24 mouse cellular contexts compared by ENCODE assay signal in the genomic region with DNA sequence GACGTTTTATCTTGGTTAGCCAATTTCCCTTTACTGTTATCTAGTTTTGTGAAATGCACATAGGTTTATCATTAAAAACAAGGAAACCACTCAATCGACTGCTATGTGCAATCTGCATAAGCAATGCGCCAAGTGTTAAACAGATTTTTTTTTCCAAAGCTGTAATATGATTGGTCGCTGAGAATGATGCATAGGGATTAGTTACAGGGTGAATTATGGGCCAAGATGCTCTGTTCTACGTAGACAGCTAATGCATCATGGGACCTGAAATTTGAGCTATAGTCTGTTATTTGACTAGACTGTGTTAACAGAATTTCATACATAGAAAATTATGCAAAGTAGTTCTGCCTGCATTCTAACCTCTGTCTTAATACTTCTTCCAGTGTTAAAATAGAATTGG.
DNase-seq lines count a peak whose midpoint lies in the region; ATAC-seq lines count a peak whose summit lies in the region.
"Had no signal": no experiment of that assay in that cellular context is flagged by ENCODE, and none has a peak within 500 bp of the region (broad histone marks: within the 10 kb centered on the region; RNA-seq: fewer than 3 reads in every experiment).

No protein-coding gene starts in this region.

- no peak; the same call in 1 of the 2 replicates for ATAC-seq in hindbrain, embryonic 12.5 days (ENCODE audit: low FRiP score)
- no peak for ATAC-seq in hindbrain, embryonic 11.5 days (ENCODE audit: low FRiP score)
- ATAC-seq in forebrain, embryonic 16.5 days, result peak; percentile 74; the same call in 1 of the 2 replicates
- ATAC-seq in hindbrain, embryonic 16.5 days, result peak; percentile 34; the same call in 1 of the 2 replicates
- peak; percentile 73 for ATAC-seq in midbrain, embryonic 15.5 days (replicated peaks)
- ATAC-seq: activated CD4-positive, CD25-positive, alpha-beta regulatory T cell, adult 4 months; intestine, postnatal 0 days had no signal

- H3K4me2 ChIP-seq in hindbrain, embryonic 12.5 days (replicated peaks), result peak overlapping the region; percentile 3; the same call in 1 of the 2 replicates
- no peak overlapping the region for H3K4me2 ChIP-seq in hindbrain, embryonic 11.5 days (replicated peaks; ENCODE audit: low read depth, low read length)
- H3K4me2 ChIP-seq in forebrain, embryonic 16.5 days (ENCODE audit: low read length), result no peak overlapping the region
- H3K4me2 ChIP-seq in hindbrain, embryonic 16.5 days (ENCODE audit: low read length), result no peak overlapping the region
- H3K4me2 ChIP-seq in midbrain, embryonic 15.5 days, result peak overlapping the region; percentile 20
- H3K4me2 ChIP-seq: heart, embryonic 15.5 days; limb, embryonic 12.5 days; liver, embryonic 15.5 days; lung, embryonic 14.5 days had no signal

- H3K9ac ChIP-seq in hindbrain, embryonic 12.5 days, result no peak overlapping the region
- H3K9ac ChIP-seq in hindbrain, embryonic 11.5 days (ENCODE audit: low read depth, low read length), result no peak overlapping the region
- no peak overlapping the region for H3K9ac ChIP-seq in forebrain, embryonic 16.5 days (replicated peaks; ENCODE audit: low read depth, low read length)
- no peak overlapping the region for H3K9ac ChIP-seq in hindbrain, embryonic 16.5 days (ENCODE audit: low read depth, low read length)
- H3K9ac ChIP-seq in midbrain, embryonic 15.5 days, result no peak overlapping the region
- H3K9ac ChIP-seq: heart, embryonic 15.5 days; limb, embryonic 12.5 days; liver, embryonic 15.5 days; lung, embryonic 14.5 days had no signal

- DNase-seq in hindbrain, embryonic 11.5 days (ENCODE audit: low spot score), result no peak
- no peak for DNase-seq in testis, postnatal 14 days (ENCODE audit: low spot score)
- DNase-seq in adrenal gland, adult 2 months, result no peak
- no peak for DNase-seq in urinary bladder, postnatal 4 days (ENCODE audit: low spot score in 2 of 2)
- DNase-seq: adrenal gland, adult 8-10 months; B cell, adult 2 months; cerebellum, adult 11-12 months; gastrocnemius, postnatal 14 days; kidney, adult 9 months; kidney, postnatal 10 days; lung, embryonic 14.5 days; thymus, postnatal 4 days had no signal

- no peaks in the 10 kb centered on the region for H3K4me1 ChIP-seq in hindbrain, embryonic 12.5 days
- no peaks in the 10 kb centered on the region for H3K4me1 ChIP-seq in hindbrain, embryonic 11.5 days (replicated peaks; ENCODE audit: control insufficient read depth, insufficient read depth, low read length)
- no peaks in the 10 kb centered on the region for H3K4me1 ChIP-seq in forebrain, embryonic 16.5 days (replicated peaks; ENCODE audit: control insufficient read depth, insufficient read depth, low read length)
- H3K4me1 ChIP-seq in hindbrain, embryonic 16.5 days (ENCODE audit: control insufficient read depth, insufficient read depth, low read depth, low read length), result no peaks in the 10 kb centered on the region
- H3K4me1 ChIP-seq in midbrain, embryonic 15.5 days, result no peaks in the 10 kb centered on the region
- H3K4me1 ChIP-seq: heart, embryonic 10.5 days; heart, embryonic 15.5 days; limb, embryonic 12.5 days; liver, embryonic 15.5 days had no signal

- no peaks in the 10 kb centered on the region for H3K36me3 ChIP-seq in hindbrain, embryonic 12.5 days
- H3K36me3 ChIP-seq in hindbrain, embryonic 11.5 days (ENCODE audit: control insufficient read depth, insufficient read depth, low read length), result no peaks in the 10 kb centered on the region
- H3K36me3 ChIP-seq in forebrain, embryonic 16.5 days (ENCODE audit: control insufficient read depth, insufficient read depth), result no peaks in the 10 kb centered on the region
- no peaks in the 10 kb centered on the region for H3K36me3 ChIP-seq in hindbrain, embryonic 16.5 days (ENCODE audit: control insufficient read depth, insufficient read depth, low read length)
- H3K36me3 ChIP-seq in midbrain, embryonic 15.5 days (replicated peaks), result no peaks in the 10 kb centered on the region
- H3K36me3 ChIP-seq: heart, embryonic 10.5 days; heart, embryonic 15.5 days; limb, embryonic 12.5 days; liver, embryonic 15.5 days had no signal

- H3K27ac ChIP-seq in hindbrain, embryonic 12.5 days, result no peak overlapping the region
- H3K27ac ChIP-seq in hindbrain, embryonic 11.5 days (ENCODE audit: low read depth, low read length), result no peak overlapping the region
- no peak overlapping the region for H3K27ac ChIP-seq in forebrain, embryonic 16.5 days (ENCODE audit: low read length)
- no peak overlapping the region for H3K27ac ChIP-seq in hindbrain, embryonic 16.5 days (ENCODE audit: low read depth, low read length)
- no peak overlapping the region for H3K27ac ChIP-seq in midbrain, embryonic 15.5 days
- H3K27ac ChIP-seq: heart, embryonic 10.5 days; heart, embryonic 15.5 days; left cerebral cortex, adult 2 months; limb, embryonic 12.5 days; liver, embryonic 15.5 days had no signal

- no peaks in the 10 kb centered on the region for H3K27me3 ChIP-seq in hindbrain, embryonic 12.5 days
- no peaks in the 10 kb centered on the region for H3K27me3 ChIP-seq in hindbrain, embryonic 11.5 days (ENCODE audit: control insufficient read depth, insufficient read depth, low read length)
- no peaks in the 10 kb centered on the region for H3K27me3 ChIP-seq in forebrain, embryonic 16.5 days (replicated peaks; ENCODE audit: control insufficient read depth, insufficient read depth, low read length)
- H3K27me3 ChIP-seq in hindbrain, embryonic 16.5 days (replicated peaks; ENCODE audit: control insufficient read depth, insufficient read depth, low read length), result no peaks in the 10 kb centered on the region
- no peaks in the 10 kb centered on the region for H3K27me3 ChIP-seq in midbrain, embryonic 15.5 days (replicated peaks)
- H3K27me3 ChIP-seq: heart, embryonic 15.5 days; limb, embryonic 12.5 days; liver, embryonic 15.5 days had no signal

- no peak overlapping the region for H3K4me3 ChIP-seq in hindbrain, embryonic 12.5 days
- H3K4me3 ChIP-seq in hindbrain, embryonic 11.5 days (ENCODE audit: low read depth, low read length), result no peak overlapping the region
- H3K4me3 ChIP-seq in forebrain, embryonic 16.5 days (replicated peaks; ENCODE audit: low read length), result no peak overlapping the region
- H3K4me3 ChIP-seq in hindbrain, embryonic 16.5 days (ENCODE audit: low read length), result no peak overlapping the region
- H3K4me3 ChIP-seq in midbrain, embryonic 15.5 days, result peak overlapping the region; percentile 13; the same call in 1 of the 2 replicates
- H3K4me3 ChIP-seq: erythroblast, embryonic 14.5 days; heart, embryonic 10.5 days; heart, embryonic 15.5 days; left cerebral cortex, adult 2 months; limb, embryonic 12.5 days; liver, embryonic 15.5 days had no signal

- H3K9me3 ChIP-seq in hindbrain, embryonic 12.5 days (replicated peaks), result no peaks in the 10 kb centered on the region
- H3K9me3 ChIP-seq in hindbrain, embryonic 11.5 days (ENCODE audit: control insufficient read depth, low read length), result no peaks in the 10 kb centered on the region
- H3K9me3 ChIP-seq in forebrain, embryonic 16.5 days (ENCODE audit: control insufficient read depth, low read length), result no peaks in the 10 kb centered on the region
- H3K9me3 ChIP-seq in hindbrain, embryonic 16.5 days (ENCODE audit: control insufficient read depth, low read length), result no peaks in the 10 kb centered on the region
- H3K9me3 ChIP-seq in midbrain, embryonic 15.5 days, result no peaks in the 10 kb centered on the region
- H3K9me3 ChIP-seq: heart, embryonic 10.5 days; heart, embryonic 15.5 days; limb, embryonic 12.5 days; liver, embryonic 15.5 days had no signal

- 67% methylated on average over 5 of the region's 5 CpGs for WGBS in hindbrain, embryonic 12.5 days
- 65% methylated on average over 5 of the region's 5 CpGs for WGBS in hindbrain, embryonic 11.5 days
- 65% methylated on average over 5 of the region's 5 CpGs for WGBS in forebrain, embryonic 16.5 days
- 53% methylated on average over 5 of the region's 5 CpGs for WGBS in hindbrain, embryonic 16.5 days
- WGBS in midbrain, embryonic 15.5 days, result 49% methylated on average over 5 of the region's 5 CpGs

Comparison
In these comparisons a context has a peak if more than half of its experiments do, and no peak if none do; other contexts are left out.
1. ATAC-seq: peak in forebrain, embryonic 16.5 days (single experiment), hindbrain, embryonic 16.5 days (single experiment) and midbrain, embryonic 15.5 days (single experiment); none in hindbrain, embryonic 12.5 days (single experiment) and hindbrain, embryonic 11.5 days (single experiment).
2. H3K4me2 ChIP-seq: peak in hindbrain, embryonic 12.5 days (single experiment) and midbrain, embryonic 15.5 days (single experiment); none in hindbrain, embryonic 11.5 days (single experiment), forebrain, embryonic 16.5 days (single experiment) and hindbrain, embryonic 16.5 days (single experiment).